Mouse (Mus musculus) MEL (cell line): ENCODE measurements around the gene 9430015G10Rik.

Source experiments
- CHD2 ChIP-seq: IDR thresholded peaks from 2 replicates; pipeline ENCODE4 v1.6.1; 2011; ENCODE audit warnings: low read length, improper control_type of control experiment
- CTCF ChIP-seq, 3 experiments: IDR thresholded peaks in 2 of 3; conservative IDR thresholded peaks in 1 of 3; 2 replicates each; pipeline ENCODE4 v1.5.1; 2011 to 2012; ENCODE audit warnings: low read length in 3 of 3, low read depth in 2 of 3, mild to moderate bottlenecking in 2 of 3, improper control_type of control experiment in 1 of 3, inconsistent platforms in 1 of 3, mixed read lengths in 1 of 3, moderate library complexity in 1 of 3; ENCODE audit not compliant: control insufficient read depth in 1 of 3, insufficient read depth in 1 of 3, poor library complexity in 1 of 3, severe bottlenecking in 1 of 3
- ELF1 ChIP-seq: IDR thresholded peaks from 2 replicates; pipeline ENCODE4 v1.6.1; 2014; ENCODE audit warnings: low read depth, mild to moderate bottlenecking, inconsistent platforms, low read length, improper control_type of control experiment, moderate library complexity
- EP300 ChIP-seq, 2 experiments: IDR thresholded peaks; 2 replicates each; pipeline ENCODE4 v1.6.1; 2011; ENCODE audit warnings: improper control_type of control experiment in 2 of 2, low read length in 2 of 2, low read depth in 1 of 2, mild to moderate bottlenecking in 1 of 2
- JUND ChIP-seq: IDR thresholded peaks from 2 replicates; pipeline ENCODE4 v1.6.1; 2011; ENCODE audit warnings: low read depth, mild to moderate bottlenecking, improper control_type of control experiment, low read length
- MYB ChIP-seq: IDR thresholded peaks from 2 replicates; pipeline ENCODE4 v1.6.1; 2011; ENCODE audit warnings: mild to moderate bottlenecking, low read depth, low read length, improper control_type of control experiment
- MYC ChIP-seq: IDR thresholded peaks from 2 replicates; pipeline ENCODE4 v1.6.1; 2011; ENCODE audit warnings: low read depth, mild to moderate bottlenecking, low read length, improper control_type of control experiment, moderate library complexity
- NRF1 ChIP-seq: IDR thresholded peaks from 2 replicates; pipeline ENCODE4 v1.6.1; 2014; ENCODE audit warnings: low read depth, mild to moderate bottlenecking, inconsistent platforms, low read length, improper control_type of control experiment, moderate library complexity; ENCODE audit not compliant: poor library complexity, insufficient read depth, severe bottlenecking
- POLR2A ChIP-seq, 2 experiments: IDR thresholded peaks; 2 replicates each; pipeline ENCODE4 v1.6.1; 2011 to 2012; ENCODE audit warnings: low read length in 2 of 2, mild to moderate bottlenecking in 2 of 2, control low read depth in 1 of 2, improper control_type of control experiment in 1 of 2, low read depth in 1 of 2, moderate library complexity in 1 of 2; ENCODE audit not compliant: control insufficient read depth in 1 of 2, insufficient read depth in 1 of 2, poor library complexity in 1 of 2
- SMC3 ChIP-seq: IDR thresholded peaks from 2 replicates; pipeline ENCODE4 v1.6.1; 2011; ENCODE audit warnings: low read depth, low read length, improper control_type of control experiment
- USF1 ChIP-seq: IDR thresholded peaks from 2 replicates; pipeline ENCODE4 v1.6.1; 2014; ENCODE audit warnings: low read depth, mild to moderate bottlenecking, inconsistent platforms, low read length, improper control_type of control experiment, moderate library complexity
- ZC3H11A ChIP-seq: IDR thresholded peaks from 2 replicates; pipeline ENCODE4 v1.6.1; 2012; ENCODE audit warnings: low read depth, mild to moderate bottlenecking, inconsistent platforms, low read length, improper control_type of control experiment

GRCm38 (mm10) chr4:156082621-156083234 is 27.1 kb upstream of the 9430015G10Rik start:
- TF ChIP-seq MYB (peak; percentile 94), POLR2A (IDR thresholded peaks at IDR 0.05; ENCODE audit: control insufficient read depth in 1 of 2, insufficient read depth in 1 of 2, low read depth in 1 of 2, low read length in 2 of 2, poor library complexity in 1 of 2) (peak in 1 of 2 experiments; percentile 47; a peak in 2 of 4 replicates), ELF1 (no peak), USF1 (no peak), CTCF (IDR thresholded peaks at IDR 0.05 in 2 of 3, conservative IDR thresholded peaks at IDR 0.05 in 1 of 3; ENCODE audit: control insufficient read depth in 1 of 3, insufficient read depth in 1 of 3, low read depth in 2 of 3, low read length in 3 of 3, poor library complexity in 1 of 3, severe bottlenecking in 1 of 3) (no peak), EP300 (IDR thresholded peaks at IDR 0.05; ENCODE audit: low read depth in 1 of 2, low read length in 2 of 2) (peak; percentile 85 to 90), JUND (no peak), MYC (no peak), SMC3 (no peak), NRF1 (no peak), ZC3H11A (no peak), CHD2 (no peak)
